Mouse (Mus musculus) midbrain, embryonic 13.5 days (tissue): ENCODE results near the gene Olfr1442. TPM values are rescaled to one million over a fixed set of nuclear protein-coding genes. Genes with fewer than 3 reads are reported as not detected.
"Not testable (repeated sequence)": the region's sequence is repeated elsewhere in the genome, so short reads cannot be mapped to it uniquely, and the experiment has no call there.

Experiments
- ATAC-seq: fragments of 200-750 bp; cut with Nextera tagmentation; 2 replicates; pipeline ENCODE4 v1.8.0; 2017; ENCODE audit warnings: mild to moderate bottlenecking, moderate TSS enrichment, moderate library complexity
- H3K27ac ChIP-seq: fragments of 300-500 bp; sonication (generic); 2 replicates; pipeline ENCODE4 v1.5.1; 2015; ENCODE audit warnings: inconsistent platforms, mild to moderate bottlenecking, moderate library complexity
- H3K27me3 ChIP-seq: fragments of 300-500 bp; sonication (generic); 2 replicates; pipeline ENCODE4 v1.6.1; 2015; ENCODE audit warnings: mild to moderate bottlenecking, inconsistent platforms
- H3K36me3 ChIP-seq: fragments of 300-500 bp; sonication (generic); 2 replicates; pipeline ENCODE4 v1.6.1; 2015; ENCODE audit warnings: mild to moderate bottlenecking, inconsistent platforms
- H3K4me1 ChIP-seq: fragments of 300-500 bp; sonication (generic); replicated peaks from 2 replicates; pipeline ENCODE4 v1.6.1; 2015; ENCODE audit warnings: inconsistent platforms
- H3K4me2 ChIP-seq: fragments of 300-500 bp; sonication (generic); replicated peaks from 2 replicates; pipeline ENCODE4 v1.6.1; 2015; ENCODE audit warnings: moderate library complexity, mild to moderate bottlenecking, inconsistent platforms
- H3K4me3 ChIP-seq: fragments of 300-500 bp; sonication (generic); replicated peaks from 2 replicates; pipeline ENCODE4 v1.5.1; 2015; ENCODE audit warnings: mild to moderate bottlenecking, inconsistent platforms
- H3K9ac ChIP-seq: fragments of 300-500 bp; sonication (generic); replicated peaks from 2 replicates; pipeline ENCODE4 v1.6.1; 2015; ENCODE audit warnings: mild to moderate bottlenecking, inconsistent platforms
- H3K9me3 ChIP-seq: fragments of 300-500 bp; sonication (generic); 2 replicates; pipeline ENCODE4 v1.6.1; 2016; ENCODE audit warnings: mild to moderate bottlenecking, inconsistent platforms
- WGBS: fragments of 180-500 bp; shearing (Covaris S2); methylation state at CpG from one replicate; pipeline ENCODE4 v1.1.7; 2015; 5-methylcytosine and 5-hydroxymethylcytosine counted together
- polyA plus RNA-seq: library from polyadenylated mRNA; unstranded; fragments of >200 nt; fragmentation: Nextera tagmentation; extraction: Ambion mirVana; gene quantifications from 2 replicates; pipeline ENCODE4 v1.2.1, GENCODE M21; 2015

Gene Olfr1442
- not detected in 2 replicates for polyA plus RNA-seq

GRCm38 (mm10) chr19:12670139-12670538 is at the start of gene Olfr1442:
Gene Olfr1442, plus strand, starts transcription at chr19:12670439.
- no peak for ATAC-seq
- H3K9me3 ChIP-seq: no peaks in the 10 kb centered on the region
- no peak within 1 kb of the TSS for H3K4me2 ChIP-seq

GRCm38 (mm10) chr19:12633176-12633575 is 37.1 kb upstream of the Olfr1442 start, which contains the start of gene Glyat:
Gene Glyat, plus strand, starts transcription at chr19:12633308.
- Histone ChIP-seq H3K36me3 (no peaks in the 10 kb centered on the region), H3K4me3 (no peak within 1 kb of the TSS), H3K9ac (no peak within 1 kb of the TSS), H3K27me3 (no peaks in the 10 kb centered on the region), H3K4me1 (no peaks in the 10 kb centered on the region), H3K9me3 (no peaks in the 10 kb centered on the region), H3K27ac (no peak within 1 kb of the TSS), H3K4me2 (no peak within 1 kb of the TSS)
- ATAC-seq: no peak
- 82% methylated on average over 4 of the region's 4 CpGs for WGBS

More at GRCm38 (mm10) chr19:12670139-12670538, at the start of gene Olfr1442:
- no peak within 1 kb of the TSS for H3K27ac ChIP-seq
- no peaks in the 10 kb centered on the region for H3K27me3 ChIP-seq
- no peaks in the 10 kb centered on the region for H3K4me1 ChIP-seq
- H3K4me3 ChIP-seq: no peak within 1 kb of the TSS
- no peaks in the 10 kb centered on the region for H3K36me3 ChIP-seq
- H3K9ac ChIP-seq: no peak within 1 kb of the TSS

GRCm38 (mm10) chr19:12634259-12634658 is 36.0 kb upstream of the Olfr1442 start:
- Histone ChIP-seq H3K4me3 (no peak overlapping the region), H3K4me1 (no peaks in the 10 kb centered on the region), H3K27me3 (no peaks in the 10 kb centered on the region), H3K27ac (no peak overlapping the region), H3K36me3 (no peaks in the 10 kb centered on the region), H3K4me2 (no peak overlapping the region), H3K9ac (no peak overlapping the region), H3K9me3 (no peaks in the 10 kb centered on the region)
- 89% methylated on average over 3 of the region's 3 CpGs for WGBS
- ATAC-seq: no peak

GRCm38 (mm10) chr19:12634963-12635362 is 35.3 kb upstream of the Olfr1442 start:
- H3K36me3 ChIP-seq: no peaks in the 10 kb centered on the region
- no peak for ATAC-seq
- H3K27me3 ChIP-seq: no peaks in the 10 kb centered on the region
- no peak overlapping the region for H3K4me3 ChIP-seq
- H3K9ac ChIP-seq: no peak overlapping the region
- H3K4me2 ChIP-seq: no peak overlapping the region
- H3K4me1 ChIP-seq: no peaks in the 10 kb centered on the region
- H3K27ac ChIP-seq: no peak overlapping the region
- WGBS: 92% methylated on average over 4 of the region's 4 CpGs
- no peaks in the 10 kb centered on the region for H3K9me3 ChIP-seq

DNA sequence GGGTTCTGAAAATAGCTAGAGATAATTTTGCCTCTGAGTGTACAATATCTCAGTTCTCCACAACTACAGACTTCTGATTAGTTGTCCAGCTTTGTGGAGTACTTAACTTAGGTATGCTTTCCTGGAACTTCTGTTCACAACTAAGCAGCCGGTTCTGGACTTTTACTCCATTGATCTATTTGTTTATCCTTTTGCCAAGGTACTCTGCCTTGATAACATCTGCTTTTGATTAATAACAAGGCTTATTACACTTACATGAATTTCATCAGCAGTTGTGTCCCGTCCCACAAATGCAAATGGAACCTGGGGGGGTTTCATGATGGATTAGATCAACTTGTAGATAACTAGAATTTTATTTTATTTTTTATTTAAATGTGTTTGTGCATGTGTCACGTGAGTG is 33.4 kb upstream of the Olfr1442 start:
- Histone ChIP-seq H3K4me2 (no peak overlapping the region), H3K36me3 (no peaks in the 10 kb centered on the region), H3K4me3 (no peak overlapping the region), H3K27me3 (no peaks in the 10 kb centered on the region), H3K9ac (no peak overlapping the region), H3K27ac (no peak overlapping the region), H3K9me3 (no peaks in the 10 kb centered on the region), H3K4me1 (no peaks in the 10 kb centered on the region)
- WGBS: 78% methylated on average over 3 of the region's 3 CpGs
- no peak for ATAC-seq

GRCm38 (mm10) chr19:12638049-12638448 is 32.2 kb upstream of the Olfr1442 start:
- Histone ChIP-seq H3K27me3 (no peaks in the 10 kb centered on the region), H3K9me3 (no peaks in the 10 kb centered on the region), H3K4me1 (no peaks in the 10 kb centered on the region), H3K4me2 (no peak overlapping the region), H3K4me3 (no peak overlapping the region), H3K36me3 (no peaks in the 10 kb centered on the region), H3K27ac (no peak overlapping the region), H3K9ac (no peak overlapping the region)
- no peak for ATAC-seq
- WGBS: 87% methylated on average over 1 of the region's 1 CpGs

DNA sequence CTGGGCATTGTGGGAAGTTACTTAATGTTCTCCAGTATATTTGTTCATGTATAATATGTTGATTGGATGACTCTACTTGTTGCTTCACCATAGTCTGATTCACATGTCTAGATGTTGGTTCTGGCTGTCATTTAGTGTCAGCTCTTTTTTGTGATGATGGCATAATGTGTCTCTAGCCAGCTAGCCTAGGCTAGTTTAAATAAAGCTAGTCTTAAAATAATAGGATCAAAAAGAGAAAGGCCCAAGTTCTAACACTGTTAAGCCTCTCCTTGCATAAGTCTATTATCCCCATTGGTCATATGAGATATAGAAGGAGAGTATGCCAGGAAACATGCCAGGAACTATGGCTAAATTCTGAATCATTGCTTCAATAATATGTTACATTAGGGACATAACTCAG is 20.7 kb upstream of the Olfr1442 start:
- H3K27ac ChIP-seq: no peak overlapping the region
- no peak overlapping the region for H3K4me3 ChIP-seq
- no peaks in the 10 kb centered on the region for H3K27me3 ChIP-seq
- 0 out of 2 replicates have a peak, but pooled peaks cover 3% of the 10 kb centered on the region for H3K9me3 ChIP-seq
- no peak overlapping the region for H3K4me2 ChIP-seq
- H3K36me3 ChIP-seq: no peaks in the 10 kb centered on the region
- no peak overlapping the region for H3K9ac ChIP-seq
- ATAC-seq: no peak
- no peaks in the 10 kb centered on the region for H3K4me1 ChIP-seq

DNA sequence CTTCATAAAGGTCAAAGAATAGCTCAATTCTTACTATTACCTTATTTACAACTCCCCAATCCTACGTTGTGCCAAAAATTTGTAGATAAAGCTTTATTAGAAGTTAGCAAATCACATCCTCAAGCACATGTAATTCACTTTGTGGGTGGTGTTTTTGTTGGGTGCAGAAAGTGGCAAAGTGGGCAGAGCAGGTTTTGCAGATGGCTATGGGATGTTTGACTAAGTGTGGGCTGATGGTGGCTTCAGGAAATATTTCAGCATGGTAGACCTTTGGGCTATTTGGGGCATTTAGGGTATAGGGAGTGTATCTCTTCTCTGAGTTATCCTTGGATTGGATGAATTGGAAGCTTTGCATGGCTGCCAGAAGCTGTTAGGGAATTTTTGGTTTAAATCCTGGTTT is 4.1 kb upstream of the Olfr1442 start:
- no peak for ATAC-seq
- H3K4me3 ChIP-seq: no peak overlapping the region
- no peaks in the 10 kb centered on the region for H3K4me1 ChIP-seq
- H3K9me3 ChIP-seq: no peaks in the 10 kb centered on the region
- WGBS: 90% methylated on average over 1 of the region's 1 CpGs
- H3K27me3 ChIP-seq: no peaks in the 10 kb centered on the region
- no peak overlapping the region for H3K9ac ChIP-seq
- H3K36me3 ChIP-seq: no peaks in the 10 kb centered on the region
- H3K4me2 ChIP-seq: no peak overlapping the region
- H3K27ac ChIP-seq: no peak overlapping the region

DNA sequence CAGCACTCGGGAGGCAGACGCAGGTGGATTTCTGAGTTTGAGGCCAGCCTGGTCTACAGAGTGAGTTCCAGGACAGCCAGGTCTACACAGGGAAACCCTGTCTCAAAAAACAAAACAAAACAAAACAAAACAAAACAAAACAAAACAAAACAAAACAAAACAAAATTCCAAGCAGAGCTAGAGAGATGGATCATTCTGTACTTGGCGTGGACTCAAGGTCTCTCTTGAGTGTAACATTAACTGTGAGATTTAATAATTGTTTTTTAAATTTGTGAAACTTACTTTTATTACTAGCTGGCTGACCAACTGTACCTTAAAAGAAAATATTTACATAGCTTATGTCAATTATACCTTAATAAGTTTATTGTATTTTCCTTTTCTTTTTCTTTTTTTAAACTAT is 1.6 kb upstream of the Olfr1442 start:
- not testable (repeated sequence) for ATAC-seq, H3K4me2 ChIP-seq, H3K36me3 ChIP-seq, H3K4me3 ChIP-seq, H3K9ac ChIP-seq, H3K4me1 ChIP-seq, H3K27ac ChIP-seq, H3K9me3 ChIP-seq, H3K27me3 ChIP-seq
- WGBS: 95% methylated on average over 3 of the region's 3 CpGs

- Histone ChIP-seq H3K27me3 (no peaks in the 10 kb centered on the region), H3K9ac (no peak overlapping the region), H3K4me3 (no peak overlapping the region), H3K4me1 (no peaks in the 10 kb centered on the region), H3K36me3 (no peaks in the 10 kb centered on the region), H3K9me3 (no peaks in the 10 kb centered on the region), H3K27ac (no peak overlapping the region), H3K4me2 (no peak overlapping the region)
- no peak for ATAC-seq
- 91% methylated on average over 4 of the region's 4 CpGs for WGBS
These were observed 812 bp downstream of the Olfr1442 start for GRCm38 (mm10) chr19:12671051-12671450.

GRCm38 (mm10) chr19:12677812-12678211 is 7.6 kb downstream of the Olfr1442 start, which contains the start of gene Olfr1443:
Gene Olfr1443, plus strand, starts transcription at chr19:12678112.
- ATAC-seq: no peak
- no peak within 1 kb of the TSS for H3K4me3 ChIP-seq

DNA sequence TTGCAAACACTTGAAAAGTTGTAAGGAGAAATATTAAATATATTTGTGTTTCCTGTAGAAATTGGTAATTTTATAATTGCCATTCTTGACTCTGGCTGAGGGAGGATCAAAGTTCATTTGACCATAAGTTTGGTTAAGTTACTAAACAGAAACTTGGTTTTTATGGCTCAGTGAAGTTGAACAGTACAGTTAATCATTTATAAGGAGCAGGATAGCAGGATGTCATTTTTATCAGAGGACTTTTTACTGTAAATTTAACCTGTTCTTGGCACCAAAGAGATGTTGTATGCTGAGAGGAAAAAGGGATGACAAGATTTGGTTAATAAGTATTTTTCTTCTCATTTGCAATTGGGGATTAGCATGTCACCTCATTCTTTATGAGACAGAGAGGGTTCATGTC is 14.4 kb downstream of the Olfr1442 start:
- Histone ChIP-seq H3K4me3 (no peak overlapping the region), H3K4me1 (no peaks in the 10 kb centered on the region), H3K9ac (no peak overlapping the region), H3K36me3 (no peaks in the 10 kb centered on the region), H3K27me3 (no peaks in the 10 kb centered on the region), H3K27ac (no peak overlapping the region), H3K9me3 (no peaks in the 10 kb centered on the region), H3K4me2 (no peak overlapping the region)
- ATAC-seq: no peak

More at GRCm38 (mm10) chr19:12677812-12678211, 7.6 kb downstream of the Olfr1442 start, which contains the start of gene Olfr1443:
- H3K4me1 ChIP-seq: no peaks in the 10 kb centered on the region
- H3K36me3 ChIP-seq: no peaks in the 10 kb centered on the region
- 78% methylated on average over 3 of the region's 3 CpGs for WGBS
- H3K27me3 ChIP-seq: no peaks in the 10 kb centered on the region
- H3K27ac ChIP-seq: no peak within 1 kb of the TSS
- H3K4me2 ChIP-seq: no peak within 1 kb of the TSS
- no peaks in the 10 kb centered on the region for H3K9me3 ChIP-seq
- H3K9ac ChIP-seq: no peak within 1 kb of the TSS

- Histone ChIP-seq H3K4me1 (no peaks in the 10 kb centered on the region), H3K36me3 (no peaks in the 10 kb centered on the region), H3K27me3 (no peaks in the 10 kb centered on the region), H3K9me3 (no peaks in the 10 kb centered on the region), H3K4me2 (no peak overlapping the region), H3K4me3 (no peak overlapping the region), H3K27ac (no peak overlapping the region), H3K9ac (no peak overlapping the region)
- ATAC-seq: no peak
These were observed 15.0 kb downstream of the Olfr1442 start for GRCm38 (mm10) chr19:12685231-12685630.
